Mouse (Mus musculus) NIH3T3 (cell line): ENCODE data around the gene Aspg.

Source experiments
- DNase-seq: peaks from one replicate; pipeline ENCODE4 v3.0.0-alpha.2; 2012; ENCODE audit warnings: low read depth

Gene Aspg

DNA sequence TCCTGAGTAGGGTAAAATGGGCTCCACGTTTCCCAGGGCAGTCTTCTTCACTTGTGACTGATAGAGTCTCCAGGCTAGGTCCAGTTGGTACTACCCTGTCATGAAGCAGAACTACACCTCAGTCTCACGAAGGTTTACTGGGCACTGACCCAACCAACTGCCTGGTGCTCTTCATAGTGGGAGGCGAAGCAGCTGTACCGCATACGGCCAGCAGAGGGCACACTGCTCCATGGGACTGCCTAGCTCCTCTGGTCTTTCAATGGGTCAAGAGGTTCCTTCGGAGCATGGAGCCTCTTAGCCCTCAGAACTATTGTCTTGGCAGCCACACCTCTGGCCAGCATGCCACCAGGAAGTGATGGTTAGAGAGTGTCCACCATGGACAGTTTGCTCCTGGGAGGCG lies 7.2 kb downstream of the Aspg start:
- peak; percentile 86 for DNase-seq

DNA sequence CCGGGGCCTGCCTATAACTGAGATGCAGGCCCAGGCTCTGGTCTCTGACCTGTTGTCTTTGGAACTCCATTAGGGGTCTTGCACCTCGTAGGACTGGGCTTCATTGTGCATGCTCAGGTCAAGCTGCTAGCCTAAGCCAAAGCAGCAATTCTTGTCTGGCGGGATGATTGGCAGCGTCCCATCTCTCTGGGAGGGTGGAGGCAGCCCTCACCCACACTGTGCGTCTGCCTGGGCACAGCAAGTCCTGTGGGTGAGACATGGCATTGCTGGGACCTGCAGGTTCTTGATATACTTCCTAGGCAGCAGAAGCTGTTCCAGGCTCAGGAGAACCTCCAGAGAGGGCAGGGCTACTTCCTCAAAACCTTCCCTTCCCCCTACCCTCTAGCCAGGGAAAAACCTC lies 10.5 kb downstream of the Aspg start:
- DNase-seq = no peak

DNA sequence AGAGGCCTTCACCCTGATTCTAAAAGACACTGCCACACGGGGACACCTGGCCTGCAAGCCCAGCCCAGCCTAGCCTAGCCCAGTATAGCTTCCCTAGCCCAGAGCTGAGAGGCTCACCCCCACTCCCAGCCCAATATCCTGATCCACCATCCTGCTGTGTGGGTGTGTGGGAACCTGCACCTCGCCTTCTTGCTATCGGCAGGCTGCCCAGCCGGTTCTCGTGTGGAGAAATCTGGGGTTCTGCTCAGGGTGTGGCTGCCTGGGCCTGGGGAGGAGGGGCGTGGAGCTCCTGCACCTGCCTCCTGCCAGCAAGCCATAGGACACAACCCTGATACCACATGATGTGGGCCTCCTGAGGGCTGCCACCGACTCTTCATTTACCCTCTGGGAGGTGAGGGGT lies 11.2 kb downstream of the Aspg start:
- DNase-seq = no peak

DNA sequence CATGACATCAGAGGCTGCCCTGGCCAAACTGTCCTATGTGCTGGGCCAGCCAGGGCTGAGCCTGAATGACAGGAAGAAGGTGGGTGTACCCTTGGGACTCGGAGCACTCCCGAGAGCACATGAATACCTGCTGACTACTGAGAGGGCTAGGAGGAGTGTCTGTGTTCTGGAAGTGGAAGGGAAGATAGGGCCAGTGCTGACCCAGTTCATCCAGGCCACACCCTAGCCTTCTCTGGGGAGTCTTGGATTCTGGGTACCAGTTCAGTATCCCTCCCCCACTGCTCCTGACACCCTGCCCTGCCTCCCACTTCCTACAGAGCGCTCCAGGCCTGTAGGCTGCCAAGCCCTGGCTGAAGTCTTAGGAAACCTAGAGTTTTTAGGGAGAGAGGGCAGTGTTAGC lies 14.7 kb downstream of the Aspg start:
- DNase-seq = no peak

DNA sequence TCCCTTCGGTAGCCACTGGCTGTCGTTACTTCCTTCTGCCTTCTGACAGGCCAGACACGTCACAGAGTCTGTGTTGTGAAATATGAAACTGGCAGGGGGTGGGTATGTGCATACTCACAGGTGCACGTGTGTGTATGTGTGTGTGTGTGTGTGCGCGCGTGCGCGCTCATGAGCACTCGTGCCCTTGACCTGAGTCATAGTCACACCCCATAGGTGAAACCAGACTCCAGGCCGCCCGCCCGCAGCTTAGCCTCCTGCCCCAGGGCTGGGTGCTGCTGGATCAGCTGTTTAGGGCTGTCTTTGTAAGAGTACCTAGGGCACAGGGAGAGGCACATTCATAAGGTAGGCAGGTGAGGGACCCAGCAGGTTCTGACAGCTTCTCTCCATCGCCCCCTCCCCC lies 19.4 kb downstream of the Aspg start:
- no peak for DNase-seq

DNA sequence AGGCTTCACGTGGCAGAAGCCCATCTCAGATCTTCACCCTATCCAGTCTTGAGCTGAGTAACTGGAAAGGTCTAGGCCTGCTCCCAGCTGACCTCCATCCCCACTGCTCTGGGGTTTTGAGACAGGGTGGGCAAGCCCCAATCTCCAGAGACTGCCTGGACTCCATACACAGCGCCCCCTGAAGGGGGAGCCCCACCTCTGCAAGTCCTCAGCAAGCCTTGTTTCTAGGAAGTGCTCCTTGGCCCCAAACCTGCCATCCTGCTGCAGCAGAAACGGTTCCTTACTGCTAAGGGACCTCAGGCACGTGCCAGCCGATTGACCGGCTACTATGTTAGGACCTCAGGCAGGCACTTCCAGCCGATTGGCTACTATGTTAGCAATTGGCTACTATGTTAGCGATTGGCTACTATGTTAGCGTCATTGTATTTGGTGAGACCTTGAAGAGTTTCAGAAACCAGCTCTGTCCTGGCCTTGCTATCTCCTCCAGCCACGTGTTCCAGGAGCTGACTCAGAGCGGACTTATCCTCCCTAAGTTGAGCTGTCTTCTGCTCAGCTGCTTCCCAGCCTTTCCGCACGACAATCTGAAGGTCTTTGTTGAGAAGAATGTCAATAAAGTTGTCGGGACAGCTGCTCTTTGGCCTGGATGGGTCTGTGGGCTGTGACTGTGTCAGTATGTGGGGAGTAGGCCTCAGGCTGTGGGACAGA lies 20.6 kb downstream of the Aspg start:
- no peak for DNase-seq

DNA sequence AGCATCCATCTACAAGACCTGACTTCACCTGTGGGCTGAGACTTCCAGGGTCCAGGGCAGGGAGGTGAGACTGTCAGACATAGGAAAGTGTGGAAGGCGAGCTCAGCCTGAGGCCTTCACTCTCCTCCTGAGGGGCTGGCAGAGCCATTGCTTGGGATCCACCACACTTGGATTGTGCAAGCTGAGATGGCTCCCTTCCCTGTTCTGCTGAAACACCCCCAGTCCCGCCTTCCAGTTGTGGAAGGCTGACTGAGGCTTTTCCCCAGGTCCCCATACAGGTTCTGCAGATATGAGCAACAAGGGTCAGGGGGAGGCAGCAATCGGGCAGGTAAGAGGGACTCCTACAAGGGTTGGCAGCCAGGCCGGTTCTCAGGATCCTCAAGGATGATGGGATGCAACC lies 22.0 kb downstream of the Aspg start:
- no peak for DNase-seq

DNA sequence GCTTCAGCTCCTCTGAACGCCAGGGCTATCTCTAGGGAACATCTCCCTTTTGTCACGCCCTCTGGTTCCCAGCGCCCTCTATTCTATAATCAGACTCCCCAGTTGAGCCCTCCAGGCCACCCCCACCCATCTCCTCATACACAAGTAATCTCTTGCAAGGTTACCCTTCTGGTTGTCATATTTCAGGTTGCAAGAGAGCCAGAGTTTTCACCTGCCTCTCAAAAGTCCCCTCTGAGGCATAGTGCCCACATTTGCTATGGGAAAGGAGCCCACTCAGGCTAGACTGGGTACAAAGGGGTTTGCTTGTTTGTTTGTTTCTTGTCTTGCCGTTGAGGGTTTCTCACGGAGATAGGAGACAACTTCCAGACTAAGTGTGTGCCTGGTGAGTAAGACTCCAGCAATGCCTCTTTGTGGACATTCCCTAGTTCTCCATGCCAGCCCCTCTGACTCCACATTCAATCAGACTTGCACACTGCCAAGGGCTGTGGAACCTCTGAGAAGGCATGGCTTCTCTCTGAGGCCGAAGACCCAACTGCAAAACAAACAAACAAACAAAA lies 22.9 kb downstream of the Aspg start:
- DNase-seq = peak; percentile 16

DNA sequence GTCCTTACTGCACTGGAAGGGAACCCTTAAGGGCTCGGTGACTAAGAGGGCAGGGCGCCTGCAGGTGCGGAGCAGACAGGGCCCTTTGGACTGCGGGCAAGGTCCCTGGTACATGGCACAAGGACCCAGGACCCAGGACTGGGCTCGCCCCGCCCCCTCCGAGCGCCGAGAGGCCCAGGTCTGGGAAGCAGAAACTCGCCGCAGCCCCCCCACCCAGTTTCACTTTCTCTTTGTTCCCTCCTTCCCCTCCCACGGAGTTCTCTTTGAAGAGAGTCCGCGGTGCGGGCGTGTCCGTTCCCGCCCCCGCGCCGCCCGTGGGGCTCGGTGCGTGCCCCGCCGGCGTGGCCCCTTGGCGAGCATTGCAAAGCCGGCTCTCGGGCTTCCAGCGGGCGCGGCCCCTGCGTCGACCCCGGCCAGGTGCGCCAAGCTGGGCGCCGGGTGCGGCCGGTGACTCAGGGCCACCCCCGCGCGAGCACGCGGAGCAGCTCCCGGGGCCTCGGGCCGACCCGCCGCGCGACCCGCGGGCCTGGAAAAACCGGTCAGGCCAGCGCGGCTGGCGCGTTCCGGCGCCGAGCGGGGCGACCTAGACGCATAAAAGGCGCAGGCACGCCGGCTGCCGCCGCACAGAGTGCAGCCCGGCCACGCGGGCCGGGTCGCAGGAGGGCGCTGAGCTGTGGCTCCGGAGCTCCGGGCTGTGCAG lies 23.8 kb downstream of the Aspg start:
- DNase-seq = no peak

DNA sequence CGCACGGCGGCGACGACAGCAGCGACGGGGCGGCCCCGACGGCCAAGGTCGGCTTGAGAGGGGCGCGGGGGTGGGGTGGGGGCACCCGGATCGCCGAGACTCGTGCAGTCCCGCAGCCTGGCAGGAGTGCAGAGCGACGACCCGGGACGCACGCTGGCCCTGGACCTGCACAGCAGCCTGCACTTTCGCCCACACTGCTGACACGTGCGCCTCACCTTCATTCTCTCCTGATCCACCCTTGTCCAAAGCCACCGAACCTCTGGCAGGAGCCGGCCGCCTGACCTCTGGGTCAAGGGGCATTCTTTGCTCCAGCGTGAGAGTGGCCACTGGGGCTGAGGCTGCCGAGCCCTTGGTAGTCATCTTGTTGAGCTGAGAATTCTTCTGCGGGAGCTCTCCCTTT lies 24.5 kb downstream of the Aspg start:
- no peak for DNase-seq

DNA sequence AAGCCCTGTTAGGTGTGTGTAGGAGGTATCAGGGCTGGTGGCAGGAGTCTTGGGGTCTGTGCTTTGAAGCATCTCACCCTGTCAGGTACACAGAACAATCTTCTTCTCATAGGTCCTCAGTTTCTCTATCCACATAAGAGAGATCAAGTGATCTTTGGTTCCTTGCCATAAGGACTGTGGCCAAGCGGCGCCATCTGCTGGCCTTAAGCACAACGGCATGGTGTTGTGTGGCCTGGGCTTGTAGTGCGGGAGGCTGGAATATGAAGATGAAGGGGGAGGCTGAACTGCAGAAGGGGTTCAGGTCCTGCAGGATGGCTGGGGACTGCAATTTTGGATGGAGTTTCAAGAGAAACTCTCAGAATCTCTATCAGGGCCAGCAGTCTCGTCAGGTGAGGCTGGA lies 33.8 kb downstream of the Aspg start:
- DNase-seq = peak; percentile 60

DNA sequence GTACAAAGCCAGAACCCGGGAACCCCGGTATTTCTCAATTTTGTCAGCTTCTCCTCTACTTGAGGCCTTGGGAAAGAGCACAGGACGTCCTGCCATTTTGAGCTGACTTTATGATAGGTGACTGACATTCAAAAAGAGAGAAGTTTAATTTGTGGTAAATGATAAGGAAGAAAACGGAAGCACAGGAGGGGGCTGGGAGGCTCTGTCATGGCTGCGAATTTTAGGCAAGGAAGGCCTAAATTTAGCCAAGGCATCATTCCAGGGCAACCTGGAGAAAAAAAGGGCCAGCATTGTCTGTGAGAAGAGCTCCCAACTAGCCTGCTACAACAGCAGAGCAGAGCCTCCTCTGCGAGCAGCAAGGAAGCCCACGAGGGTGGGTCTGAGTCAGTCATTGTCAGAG lies 34.3 kb downstream of the Aspg start:
- no peak for DNase-seq

DNA sequence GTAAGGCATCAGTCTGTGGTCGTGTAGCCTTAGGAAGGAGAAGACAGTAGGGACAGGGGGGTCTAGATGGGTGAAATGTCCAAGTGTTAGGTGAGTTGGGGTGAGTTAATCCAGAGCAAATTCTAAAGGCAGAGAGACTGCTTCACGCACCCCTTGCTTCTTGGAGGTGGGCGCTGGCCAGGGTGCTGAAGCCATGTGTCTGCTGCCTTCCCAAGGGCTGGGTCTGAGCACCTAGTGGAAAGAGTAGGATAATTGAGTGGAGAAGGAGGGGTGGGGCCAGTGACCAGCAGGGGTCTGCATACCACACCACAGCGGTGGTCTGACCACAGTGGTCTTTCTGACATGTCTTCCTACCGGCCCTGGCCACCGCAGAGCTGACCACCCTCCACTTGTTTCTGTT lies 34.8 kb downstream of the Aspg start:
- DNase-seq = peak; percentile 81

DNA sequence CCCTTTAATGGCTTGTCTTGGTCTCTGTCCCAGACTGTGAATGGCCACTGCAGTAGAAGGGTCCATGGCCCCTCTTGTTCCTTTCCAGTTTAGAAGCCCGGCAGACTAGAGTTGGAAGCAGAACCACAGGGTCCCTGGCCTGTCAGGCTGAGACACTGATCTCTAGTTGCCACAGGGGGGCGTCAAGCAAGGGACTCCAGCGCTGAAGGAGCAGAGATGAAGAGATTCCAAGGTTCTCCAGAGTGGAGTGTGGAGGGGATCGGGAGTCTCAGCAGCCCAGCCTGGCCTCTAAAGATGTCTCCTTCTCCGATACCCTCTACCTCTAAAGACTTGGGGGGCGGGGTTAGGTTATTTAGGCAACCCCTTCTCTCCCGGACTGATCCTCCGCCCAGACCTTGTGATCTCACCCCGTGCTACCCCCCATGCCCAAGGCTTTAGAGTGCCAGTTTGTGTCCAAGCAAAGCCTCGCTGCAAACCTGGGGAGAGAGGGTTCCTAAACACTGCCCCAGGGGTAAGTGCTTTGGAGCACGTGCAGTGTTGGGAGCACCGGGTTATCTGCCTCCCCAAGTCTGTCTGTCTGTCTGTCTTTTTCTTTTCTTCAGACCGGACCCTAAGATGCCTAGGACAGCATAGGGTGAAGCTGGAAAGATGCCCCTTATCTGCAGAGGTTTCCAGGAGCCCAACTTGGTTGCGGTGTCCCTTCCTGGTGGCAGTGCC lies 36.8 kb downstream of the Aspg start:
- DNase-seq = no peak

DNA sequence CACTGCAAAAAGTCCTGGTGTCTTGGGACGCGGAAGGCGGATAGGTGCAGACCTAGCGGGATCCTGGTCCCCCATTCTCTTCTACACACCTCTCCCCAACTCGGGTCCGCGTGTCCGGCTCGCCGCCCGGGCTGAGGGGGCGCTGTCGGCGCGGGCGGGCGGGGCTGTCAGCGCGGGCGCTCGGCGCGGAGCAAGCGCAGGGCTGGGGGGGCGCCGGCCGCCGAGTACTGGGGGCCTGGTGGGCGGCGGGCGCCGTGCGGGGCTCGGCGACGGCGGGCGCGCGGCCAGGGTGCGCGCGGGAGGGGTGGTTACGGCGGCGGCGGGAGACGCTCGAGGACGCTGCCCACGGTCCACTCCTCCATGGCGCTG lies 37.3 kb downstream of the Aspg start:
- no peak for DNase-seq

DNA sequence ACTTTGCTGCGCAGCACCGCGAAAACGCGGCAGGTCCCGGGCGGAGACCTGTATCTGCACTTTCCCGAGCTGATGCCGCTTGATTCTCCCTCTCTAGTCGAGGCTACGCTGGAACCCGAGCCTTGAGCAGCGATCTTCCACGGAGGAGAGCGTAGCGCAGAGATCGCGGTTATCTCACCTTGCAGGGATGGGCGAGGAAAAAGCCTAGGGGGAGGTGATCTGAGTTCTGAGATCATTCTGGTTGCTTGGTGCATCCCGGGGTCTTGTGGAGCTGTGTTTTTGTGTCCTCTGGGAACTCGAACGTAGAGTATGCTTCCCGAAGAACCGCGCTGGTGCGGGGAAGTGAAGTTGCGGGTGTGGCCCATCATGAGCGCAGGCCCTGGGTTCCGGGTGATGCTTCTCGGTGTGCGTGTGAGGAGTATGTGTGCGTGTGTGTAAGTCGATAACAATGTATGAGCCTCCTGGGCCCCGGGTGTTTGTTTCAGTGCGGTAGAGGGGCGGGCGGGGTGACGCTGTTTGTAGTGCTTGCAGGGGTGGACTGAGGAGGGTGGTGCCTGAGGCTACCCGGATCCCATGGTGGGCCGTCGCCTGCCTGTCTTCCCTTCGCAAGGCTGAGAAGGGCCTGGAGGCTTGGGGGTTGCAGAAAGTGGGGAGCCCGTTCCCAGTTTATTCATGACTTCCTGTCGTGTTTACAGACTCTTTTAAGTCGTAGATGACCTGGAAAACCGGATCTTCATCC lies 38.1 kb downstream of the Aspg start:
- no peak for DNase-seq

DNA sequence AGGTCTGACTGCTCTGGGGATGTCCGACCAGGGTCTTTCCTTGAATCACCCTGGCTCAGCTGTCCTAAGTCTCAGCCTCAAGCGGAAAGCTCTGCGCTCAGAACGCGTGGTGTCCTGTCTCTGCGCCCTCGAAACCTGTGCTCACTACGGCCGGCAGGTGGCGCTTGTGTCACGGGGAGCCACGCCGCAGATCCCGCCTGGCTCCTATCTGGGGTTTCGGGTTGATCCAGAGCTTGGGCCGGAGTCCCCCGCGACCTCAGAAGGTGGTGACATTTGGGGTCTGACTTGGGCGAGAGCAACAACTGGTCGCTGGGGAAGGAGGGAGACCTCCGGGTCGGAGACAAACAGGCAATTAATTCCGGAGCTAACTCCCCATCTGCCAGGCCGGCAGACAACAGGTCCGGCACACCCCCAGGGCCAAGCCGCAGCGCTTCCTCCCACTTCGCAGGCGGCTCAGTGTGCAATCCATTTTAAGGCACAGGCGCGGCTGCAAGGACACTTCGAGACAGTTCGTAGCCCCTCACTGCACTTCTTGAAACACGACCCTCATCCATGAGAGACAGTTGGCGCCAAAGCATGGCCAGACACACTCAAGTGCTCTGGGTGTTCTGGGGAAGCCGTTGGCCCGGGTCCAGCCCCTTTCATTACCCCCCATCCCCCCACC lies 38.9 kb downstream of the Aspg start:
- DNase-seq = peak; percentile 72

DNA sequence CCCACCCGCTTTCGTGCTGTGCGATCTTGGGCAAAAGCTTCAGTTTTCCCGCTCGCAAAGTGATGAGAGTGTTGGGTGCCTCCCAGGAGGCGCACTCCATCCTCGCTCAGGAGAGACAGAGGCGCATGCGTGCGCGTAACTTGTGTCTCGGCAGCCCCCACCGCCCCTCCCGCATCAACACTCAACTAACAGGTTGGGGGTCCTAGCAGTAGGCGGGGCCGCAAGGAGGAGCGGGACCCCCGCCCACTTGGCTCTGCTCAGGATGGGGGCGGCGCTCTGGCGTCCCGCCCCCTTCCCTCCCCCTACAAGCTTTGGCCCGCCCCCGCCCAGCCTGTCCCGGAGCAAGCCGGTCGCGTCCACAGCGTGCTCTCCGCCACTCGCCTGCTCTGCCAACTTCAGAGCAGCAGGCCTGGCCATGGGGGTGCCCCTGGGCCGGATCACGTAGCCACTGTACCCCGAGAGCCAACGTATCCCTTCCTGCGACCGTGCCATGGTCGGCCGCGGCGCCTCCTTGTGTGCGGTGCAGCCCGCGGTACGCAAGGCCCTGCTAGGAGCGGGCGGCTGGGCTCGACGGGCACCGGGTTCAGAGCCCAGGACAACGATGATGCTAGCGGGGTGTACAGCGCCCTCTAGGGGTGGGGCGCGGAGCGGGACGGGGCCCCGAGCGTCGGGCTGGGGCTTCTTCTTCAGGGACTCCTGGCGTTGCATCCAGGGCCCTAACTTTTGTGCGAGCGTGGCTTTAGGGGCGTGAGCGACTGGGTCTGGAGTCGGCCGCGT lies 39.6 kb downstream of the Aspg start, which contains the start of gene Kif26a:
Gene Kif26a (plus strand): TSS at position 334 of the 777 bp plus-strand sequence.
- DNase-seq = no peak

DNA sequence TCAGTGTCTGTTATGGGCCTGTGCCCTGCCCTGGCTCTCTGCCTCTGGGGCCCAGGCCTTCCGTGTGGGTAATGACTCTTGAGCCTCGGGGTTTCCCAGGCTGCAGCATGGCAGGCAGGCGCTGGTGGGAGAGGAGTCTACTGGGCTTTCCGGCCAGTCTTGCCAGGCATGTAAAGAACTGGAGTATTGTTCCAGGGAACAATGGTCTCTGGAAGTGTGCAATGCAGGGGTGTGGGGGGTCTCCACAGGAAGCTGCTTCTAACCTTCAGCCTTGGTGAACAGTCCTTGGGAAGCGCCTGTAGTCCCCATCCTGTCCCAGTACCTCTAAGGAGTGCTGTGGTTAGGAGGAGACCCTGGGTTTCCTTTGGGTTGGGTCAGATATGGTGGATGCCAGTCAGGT lies 40.9 kb downstream of the Aspg start:
- no peak for DNase-seq

DNA sequence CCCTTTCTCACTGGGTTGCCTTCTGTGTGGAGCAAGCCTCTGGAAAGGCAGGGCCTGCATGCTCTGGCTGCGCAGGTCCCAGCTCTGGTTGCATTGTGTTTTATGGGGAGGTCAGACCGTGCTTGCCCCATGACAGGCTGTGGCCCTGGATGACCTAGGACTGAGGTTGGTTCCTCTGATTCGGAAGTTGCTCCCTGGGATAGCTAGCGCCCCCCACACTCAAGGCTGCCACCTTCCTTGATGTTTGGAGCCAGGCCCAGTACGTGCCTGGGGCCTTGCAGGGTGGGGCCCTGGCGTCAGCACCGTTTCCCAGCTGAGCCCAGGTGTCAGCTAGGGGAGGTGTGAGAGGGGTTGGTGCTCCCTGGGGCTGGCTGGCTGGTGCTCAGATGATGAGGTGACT lies 43.5 kb downstream of the Aspg start:
- no peak for DNase-seq
